Mouse (Mus musculus): ENCODE measurements around the gene Zfp114. TPM values are rescaled to one million over a fixed set of nuclear protein-coding genes. Genes with fewer than 3 reads are reported as not detected.

Gene Zfp114
- 0.34 TPM for polyA plus RNA-seq (2017; shearing (Covaris generic))

DNA sequence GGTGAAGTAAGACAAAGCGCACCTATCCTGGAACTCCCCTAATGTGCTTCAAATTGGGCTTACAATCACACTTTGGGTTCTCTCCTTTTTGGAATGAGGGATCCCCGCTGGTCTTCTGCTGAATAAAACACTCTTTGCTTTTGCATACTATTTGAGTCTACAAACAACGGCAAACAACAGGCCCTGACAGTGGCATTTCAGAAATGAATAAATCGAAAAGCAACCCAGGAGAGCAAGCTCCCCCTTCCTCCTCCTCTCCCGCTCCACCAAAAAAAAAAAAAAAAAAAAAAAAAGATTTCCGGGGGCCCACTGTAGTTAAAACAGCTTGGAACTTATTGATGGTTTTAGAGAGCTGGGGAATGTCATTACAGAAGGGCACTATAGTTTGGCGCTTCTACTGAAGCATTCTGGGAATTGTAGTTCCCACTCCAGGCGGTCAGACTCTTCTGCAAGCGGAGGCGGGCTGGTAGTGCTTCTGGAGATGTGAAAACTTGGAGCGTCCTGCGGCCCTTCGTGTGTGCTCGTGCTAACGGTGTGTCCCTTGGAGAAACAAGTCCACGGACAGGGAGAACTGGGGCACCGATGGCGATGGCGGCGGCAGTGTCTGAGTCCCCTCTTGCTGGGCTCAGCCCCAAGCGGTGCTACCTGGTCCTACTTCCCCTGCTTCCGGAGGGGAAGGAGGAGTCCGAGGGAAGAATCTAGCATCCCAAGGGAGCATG is at the start of gene Zfp114:
TSS of gene Zfp114 (plus strand) at position 443 of the 719 bp plus-strand sequence.

DNA sequence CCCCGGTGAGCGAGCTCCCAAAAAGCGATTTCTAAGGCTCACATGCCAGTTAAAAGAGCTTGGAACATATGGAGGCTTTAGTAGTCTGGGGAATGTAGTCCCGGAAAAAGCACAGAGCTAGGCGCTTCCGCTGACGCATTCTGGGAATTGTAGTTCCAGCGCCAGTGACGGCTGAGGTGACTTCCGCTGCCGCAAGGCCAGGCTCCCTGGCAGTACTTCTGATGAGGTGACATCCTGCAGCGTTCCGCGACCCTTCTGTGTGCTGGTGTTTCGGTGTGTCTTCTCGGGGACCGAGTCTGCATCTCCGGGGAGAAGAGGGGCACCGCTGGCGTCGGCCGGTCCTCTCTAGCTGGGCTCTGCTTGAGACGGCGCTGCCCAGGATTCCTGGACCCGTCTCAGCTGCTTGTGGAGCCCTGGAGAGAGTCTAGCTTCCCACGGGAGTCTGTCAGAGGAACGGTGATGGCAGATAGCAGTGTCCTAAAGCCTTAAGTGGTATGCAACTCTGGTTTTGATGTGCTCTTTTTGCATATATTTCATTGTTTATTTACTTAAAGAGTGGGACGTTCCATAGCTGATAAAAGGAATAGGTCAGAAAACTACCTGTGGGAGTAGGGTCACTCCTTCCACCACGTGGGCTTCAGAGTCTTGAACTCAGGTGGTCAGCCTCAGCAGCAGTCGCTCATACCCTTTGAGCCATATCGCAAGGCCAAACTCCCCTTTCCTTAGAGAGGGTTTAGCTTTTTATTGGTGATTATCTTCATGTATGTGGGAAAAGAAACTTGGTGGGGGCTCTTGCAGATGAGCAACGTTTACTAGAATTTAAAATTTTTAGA is 40.6 kb upstream of the Zfp114 start, which contains the start of gene Zfp235:
TSS of gene Zfp235 (plus strand) at position 174 of the 833 bp plus-strand sequence.

DNA sequence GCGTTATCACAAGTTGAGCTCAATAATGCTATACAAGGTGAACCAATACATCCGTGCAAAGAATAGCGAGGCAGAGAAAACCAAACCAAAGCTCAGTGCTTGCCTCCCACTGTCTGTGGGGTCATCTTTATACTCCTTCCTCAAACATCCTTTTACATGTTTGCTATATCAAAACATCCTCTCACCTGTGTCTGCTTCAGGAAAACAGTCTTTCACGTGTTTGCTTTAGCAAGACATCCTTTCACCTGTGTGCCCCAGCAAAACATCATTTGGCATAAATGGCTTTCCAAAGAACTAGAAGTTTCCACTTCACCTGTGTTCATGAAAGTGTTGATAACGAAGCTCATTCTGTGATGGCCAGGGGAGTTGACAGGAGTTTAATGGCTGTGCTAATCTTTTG is 36.5 kb downstream of the Zfp114 start, which contains the start of gene Zfp111:
TSS of gene Zfp111 (minus strand) at position 101 of the 400 bp plus-strand sequence.

Other genes starting within 250 kb of the Zfp114 start
- gene Vmn1r179, start 248.1 kb upstream of the Zfp114 start, polyA plus RNA-seq (2017; shearing (Covaris generic)) = 0.26 TPM
- 0.07 TPM for gene Vmn1r180, start 224.4 kb upstream of the Zfp114 start, polyA plus RNA-seq (2017; shearing (Covaris generic))
- gene Vmn1r181, start 200.4 kb upstream of the Zfp114 start, polyA plus RNA-seq (2017; shearing (Covaris generic)) = not detected
- not detected for gene V1rd19, start 173.4 kb upstream of the Zfp114 start, polyA plus RNA-seq (2017; shearing (Covaris generic))
- 0.15 TPM for gene Vmn1r183, start 121.8 kb upstream of the Zfp114 start, polyA plus RNA-seq (2017; shearing (Covaris generic))
- 29.6 TPM for gene Zfp180, start 93.1 kb upstream of the Zfp114 start, polyA plus RNA-seq (2017; shearing (Covaris generic))
- 1.8 TPM for gene Zfp112, start 62.7 kb upstream of the Zfp114 start, polyA plus RNA-seq (2017; shearing (Covaris generic))
- 4.5 TPM for gene Zfp235, start 40.9 kb upstream of the Zfp114 start, polyA plus RNA-seq (2017; shearing (Covaris generic))
- gene Zfp111, start 36.4 kb downstream of the Zfp114 start, polyA plus RNA-seq (2017; shearing (Covaris generic)) = 0.29 TPM
- 2.5 TPM for gene Zfp109, start 62.5 kb downstream of the Zfp114 start, polyA plus RNA-seq (2017; shearing (Covaris generic))
- 0.20 TPM for gene Zfp108, start 79.7 kb downstream of the Zfp114 start, polyA plus RNA-seq (2017; shearing (Covaris generic))
- 0.72 TPM for gene Zfp93, start 95.4 kb downstream of the Zfp114 start, polyA plus RNA-seq (2017; shearing (Covaris generic))
- gene Zfp61, start 126.2 kb downstream of the Zfp114 start, polyA plus RNA-seq (2017; shearing (Covaris generic)) = 11.7 TPM
- gene Zfp94, start 141.6 kb downstream of the Zfp114 start, polyA plus RNA-seq (2017; shearing (Covaris generic)) = 3.8 TPM
- gene Tescl, start 158.9 kb downstream of the Zfp114 start, polyA plus RNA-seq (2017; shearing (Covaris generic)) = not detected
- gene Lypd5, start 174.1 kb downstream of the Zfp114 start, polyA plus RNA-seq (2017; shearing (Covaris generic)) = 0.45 TPM
- 156 TPM for gene Kcnn4, start 195.2 kb downstream of the Zfp114 start, polyA plus RNA-seq (2017; shearing (Covaris generic))
- 49.0 TPM for gene Smg9, start 224.6 kb downstream of the Zfp114 start, polyA plus RNA-seq (2017; shearing (Covaris generic))